Mouse (Mus musculus): Measurements from ENCODE around the gene Hoxd3. TPM values are rescaled to one million over a fixed set of nuclear protein-coding genes. Genes with fewer than 3 reads are reported as not detected.

The Hoxd3 gene
- total RNA-seq (2023), result not detected

DNA sequence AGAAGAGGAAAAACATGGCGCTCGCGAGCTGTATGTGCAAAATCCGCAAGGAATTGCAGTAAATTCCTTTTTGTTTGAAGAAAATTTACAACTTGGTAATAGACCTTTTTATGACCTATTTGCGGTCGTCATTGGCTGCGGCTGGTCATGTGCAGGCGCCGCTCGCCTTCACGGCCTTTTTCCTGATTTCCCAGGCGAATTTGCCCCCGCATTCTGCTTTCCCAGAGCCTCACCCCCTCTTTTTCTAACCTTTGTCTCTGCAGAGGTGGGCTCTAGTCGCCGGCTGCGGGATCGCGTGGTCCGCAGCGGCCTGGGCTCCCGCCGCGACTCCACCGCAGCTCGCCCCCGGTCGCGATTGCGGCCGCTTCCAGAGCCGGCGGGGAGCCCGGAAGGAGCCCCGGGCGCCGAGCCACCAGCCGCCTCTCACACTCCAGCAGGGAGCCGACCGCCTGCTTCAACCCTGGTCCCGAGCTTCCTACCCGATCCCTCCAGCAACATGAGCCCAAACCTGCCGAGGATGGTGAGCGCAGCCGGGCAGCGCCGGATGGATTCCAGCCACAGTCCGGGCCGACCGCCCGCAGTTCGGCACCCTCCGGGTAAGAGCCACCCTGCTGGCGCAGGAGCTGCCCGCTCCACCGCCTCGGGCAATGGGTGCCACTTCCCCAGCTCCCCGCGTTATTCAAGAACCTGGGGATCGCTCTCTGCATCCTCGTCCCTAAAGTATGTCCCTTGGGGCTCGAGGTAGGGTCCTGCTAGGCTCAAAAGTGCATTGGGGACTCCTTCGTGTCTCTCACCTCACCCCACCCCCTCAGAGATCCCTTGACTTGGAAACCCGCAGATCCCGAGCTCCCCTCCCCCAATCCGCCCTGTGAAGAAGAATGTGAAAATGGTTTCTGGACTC is at the start of gene Hoxd3, which contains the start of gene Hoxd4:
TSS of gene Hoxd3 (plus strand) at position 207 of the 901 bp plus-strand sequence.
TSS of gene Hoxd4 (plus strand) at position 209 of the 901 bp plus-strand sequence.

GRCm38 (mm10) chr2:74667842-74668357 is 43.8 kb upstream of the Hoxd3 start, which contains the start of gene Hoxd13:
Hoxd13 (plus strand) TSS chr2:74668310.

GRCm38 (mm10) chr2:74674881-74675665 is 36.7 kb upstream of the Hoxd3 start, which contains the start of gene Hoxd12:
Hoxd12 (plus strand) TSS chr2:74675013.

GRCm38 (mm10) chr2:74678891-74679595 is 32.7 kb upstream of the Hoxd3 start, which contains the start of gene Hoxd11:
Hoxd11 (plus strand) TSS chr2:74679557.

DNA sequence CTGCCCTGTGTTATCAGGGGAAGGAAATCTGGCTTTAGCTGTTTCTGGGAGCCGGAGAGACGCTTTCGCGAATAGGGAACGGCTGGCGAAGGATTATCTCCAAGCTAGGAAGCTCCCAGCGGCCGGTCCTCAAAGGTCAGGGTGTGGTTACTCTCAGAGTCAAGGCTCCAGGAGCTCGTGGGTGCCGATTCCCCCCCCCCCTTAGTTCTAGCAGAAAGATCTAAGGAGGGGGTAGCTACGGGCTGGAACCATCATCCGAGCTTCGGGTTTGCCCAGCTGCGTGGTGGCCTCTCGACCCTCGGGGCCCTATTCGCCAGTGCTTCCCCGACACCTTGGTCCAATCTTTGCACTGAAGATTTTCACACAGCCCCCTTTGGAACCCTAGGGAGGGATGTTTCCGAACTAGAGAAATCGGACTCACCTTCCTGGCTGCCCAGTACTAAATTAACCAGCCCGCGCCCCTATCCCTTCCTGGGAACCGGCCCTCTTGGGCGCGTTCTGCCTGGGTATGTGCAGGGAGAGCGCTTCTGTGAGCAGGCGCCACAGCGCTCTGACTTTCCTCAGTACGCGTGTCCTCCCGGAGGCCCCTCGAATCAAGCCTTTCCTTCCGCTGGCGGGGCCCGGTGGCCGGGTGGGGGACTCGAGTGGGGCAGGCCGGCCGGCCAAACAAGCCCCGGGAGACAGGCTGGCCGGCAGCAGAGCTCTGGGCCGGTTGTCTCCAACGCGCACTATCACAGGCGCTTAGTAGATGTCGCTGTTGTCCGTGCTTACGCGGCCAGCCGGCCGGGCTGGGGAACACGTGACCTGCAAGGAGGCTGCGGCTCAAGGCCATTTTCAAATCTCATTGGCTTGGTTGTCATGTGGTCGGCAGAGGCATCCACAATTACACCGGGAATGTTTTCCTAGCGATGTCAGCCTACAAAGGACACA is 20.4 kb upstream of the Hoxd3 start, which contains the start of gene Hoxd10:
TSS of gene Hoxd10 (plus strand) at position 903 of the 930 bp plus-strand sequence.

DNA sequence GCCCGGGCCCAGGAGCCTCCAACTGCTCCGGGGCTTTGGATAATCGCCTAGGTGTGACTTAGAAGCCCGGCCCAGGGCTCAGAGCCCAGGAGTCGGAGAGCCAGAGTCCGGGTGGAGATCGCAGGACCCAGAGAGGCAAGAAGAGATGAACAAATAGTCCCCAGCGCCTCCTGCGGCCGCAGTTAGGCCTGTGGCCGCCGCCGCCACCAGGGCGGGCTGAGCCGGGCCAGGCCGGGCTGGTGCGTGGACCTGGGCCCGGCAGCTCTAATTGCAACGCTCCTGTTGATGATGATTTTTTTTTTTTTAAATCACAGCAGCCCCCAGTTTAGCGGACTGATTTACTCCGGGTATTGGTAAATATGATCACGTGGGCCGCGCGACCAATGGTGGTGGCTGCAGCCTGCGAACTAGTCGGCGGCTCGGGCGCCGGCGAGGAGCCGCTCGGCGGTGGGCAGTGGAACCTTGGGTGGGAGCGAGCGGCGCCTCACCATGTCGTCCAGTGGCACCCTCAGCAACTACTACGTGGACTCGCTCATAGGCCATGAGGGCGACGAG is 14.1 kb upstream of the Hoxd3 start, which contains the start of gene Hoxd9:
TSS of gene Hoxd9 (plus strand) at position 161 of the 555 bp plus-strand sequence.

GRCm38 (mm10) chr2:74704393-74704998 is 7.2 kb upstream of the Hoxd3 start, which contains the start of gene Hoxd8:
Hoxd8 (plus strand) TSS chr2:74704615.

GRCm38 (mm10) chr2:74726551-74726950 is 14.8 kb downstream of the Hoxd3 start, which contains the start of gene Gm28230:
Gm28230 (plus strand) TSS chr2:74726728.

GRCm38 (mm10) chr2:74762522-74763244 is 51.0 kb downstream of the Hoxd3 start, which contains the start of gene Hoxd1:
Hoxd1 (plus strand) TSS chr2:74762980.

Other genes starting within 250 kb of the Hoxd3 start
- 26.9 TPM for gene Lnpk, start 132.5 kb upstream of the Hoxd3 start, total RNA-seq (2023)
- gene Evx2, start 52.4 kb upstream of the Hoxd3 start, total RNA-seq (2023), result not detected
- not detected for gene Hoxd13, start 43.6 kb upstream of the Hoxd3 start, total RNA-seq (2023)
- gene Hoxd12, start 36.9 kb upstream of the Hoxd3 start, total RNA-seq (2023), result not detected
- gene Hoxd11, start 32.4 kb upstream of the Hoxd3 start, total RNA-seq (2023), result not detected
- gene Hoxd10, start 20.0 kb upstream of the Hoxd3 start, total RNA-seq (2023), result not detected
- gene Hoxd9, start 14.2 kb upstream of the Hoxd3 start, total RNA-seq (2023), result not detected
- not detected for gene Hoxd8, start 7.3 kb upstream of the Hoxd3 start, total RNA-seq (2023)
- gene Hoxd4, start within 50 bp of the Hoxd3 start, total RNA-seq (2023), result not detected
- gene Gm28230, start 14.8 kb downstream of the Hoxd3 start, total RNA-seq (2023), result not detected
- gene Hoxd1, start 51.1 kb downstream of the Hoxd3 start, total RNA-seq (2023), result not detected
- 24.1 TPM for gene Mtx2, start 113.9 kb downstream of the Hoxd3 start, total RNA-seq (2023)

Measured in CD4-positive naive resting alpha-beta T cell, adult 57 days (primary cell).